21 mouse cellular contexts compared by ENCODE assay signal in the genomic region with DNA sequence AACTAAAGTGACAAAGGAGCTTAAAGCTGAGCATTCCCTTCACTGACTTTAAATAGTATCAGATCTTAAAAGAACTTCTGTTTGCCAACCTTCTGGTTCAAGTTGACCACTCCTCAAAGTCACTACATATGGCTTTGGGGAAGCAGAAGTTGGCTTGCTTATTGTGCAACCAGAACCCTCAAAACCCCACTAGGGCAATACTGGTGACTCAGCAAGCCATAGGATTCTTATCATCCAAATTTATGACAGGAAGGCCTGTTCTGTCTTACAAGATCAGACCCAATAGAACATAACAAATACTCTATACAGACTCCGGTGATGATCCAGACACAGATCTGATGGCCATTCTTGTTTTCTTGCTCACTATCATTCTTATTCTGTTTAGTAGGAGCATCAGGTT. TPM values are rescaled to one million over a fixed set of nuclear protein-coding genes. Genes with fewer than 3 reads are reported as not detected.
A peak's percentile ranks its signal among the peaks of the same experiment; 100 is the strongest.
DNase-seq lines count a peak whose midpoint lies in the region; ATAC-seq and TF ChIP-seq lines count a peak whose summit lies in the region.
"Had no signal": no experiment of that assay in that cellular context is flagged by ENCODE, and none has a peak within 500 bp of the region (broad histone marks: within the 10 kb centered on the region; RNA-seq: fewer than 3 reads in every experiment).

No protein-coding gene starts in this region.

- peak; percentile 72 to 78 for TF ChIP-seq EP300 in MEL (IDR thresholded peaks at IDR 0.05; ENCODE audit: low read depth in 1 of 2, low read length in 2 of 2)

- H3K9me3 ChIP-seq in liver, embryonic 16.5 days (replicated peaks; ENCODE audit: control insufficient read depth, low read length), result no peaks in the 10 kb centered on the region
- H3K9me3 ChIP-seq in liver, embryonic 12.5 days (replicated peaks), result no peaks in the 10 kb centered on the region
- no peaks in the 10 kb centered on the region for H3K9me3 ChIP-seq in MEL (replicated peaks; ENCODE audit: insufficient read depth, low read length)
- H3K9me3 ChIP-seq: kidney, embryonic 15.5 days had no signal

- H3K4me2 ChIP-seq in liver, embryonic 16.5 days (ENCODE audit: low read depth, low read length), result no peak overlapping the region
- no peak overlapping the region for H3K4me2 ChIP-seq in liver, embryonic 12.5 days
- H3K4me2 ChIP-seq: heart, embryonic 11.5 days; kidney, embryonic 15.5 days; limb, embryonic 13.5 days had no signal

- peaks cover 2% of the 10 kb centered on the region; the same call in 1 of the 2 replicates for H3K79me2 ChIP-seq in MEL (ENCODE audit: control insufficient read depth, insufficient read depth, low read length, poor library complexity)

- TF ChIP-seq RAD21 in MEL (IDR thresholded peaks at IDR 0.05; ENCODE audit: low read depth, low read length), result no peak

- peaks cover 5% of the 10 kb centered on the region for H3K4me1 ChIP-seq in liver, embryonic 16.5 days (ENCODE audit: control insufficient read depth, low read depth, low read length)
- H3K4me1 ChIP-seq in liver, embryonic 12.5 days, result peaks cover 8% of the 10 kb centered on the region; the same call in 1 of the 2 replicates
- peaks cover 32 to 43% of the 10 kb centered on the region in 2 experiments for H3K4me1 ChIP-seq in MEL (ENCODE audit: control insufficient read depth in 1 of 2, insufficient read depth in 2 of 2, low read length in 2 of 2)
- H3K4me1 ChIP-seq: kidney, embryonic 15.5 days; limb, embryonic 13.5 days had no signal

- no peak for TF ChIP-seq POLR2A in MEL (IDR thresholded peaks at IDR 0.05; ENCODE audit: control insufficient read depth in 1 of 2, insufficient read depth in 1 of 2, low read depth in 1 of 2, low read length in 2 of 2, poor library complexity in 1 of 2)

- no peak for TF ChIP-seq CTCF in MEL (IDR thresholded peaks at IDR 0.05 in 2 of 3, conservative IDR thresholded peaks at IDR 0.05 in 1 of 3; ENCODE audit: control insufficient read depth in 1 of 3, insufficient read depth in 1 of 3, low read depth in 2 of 3, low read length in 3 of 3, poor library complexity in 1 of 3, severe bottlenecking in 1 of 3)

- 14% methylated on average over 1 of the region's 1 CpGs for WGBS in liver, embryonic 16.5 days (ENCODE audit: insufficient replicate concordance)
- 38% methylated on average over 1 of the region's 1 CpGs for WGBS in liver, embryonic 12.5 days (ENCODE audit: insufficient replicate concordance)

- no peaks in the 10 kb centered on the region for H3K36me3 ChIP-seq in liver, embryonic 16.5 days (ENCODE audit: control insufficient read depth, insufficient read depth)
- no peaks in the 10 kb centered on the region for H3K36me3 ChIP-seq in liver, embryonic 12.5 days
- peaks cover 0 to 48% of the 10 kb centered on the region in 2 experiments; a peak in 2 of 4 replicates for H3K36me3 ChIP-seq in MEL (ENCODE audit: control insufficient read depth in 1 of 2, insufficient read depth in 2 of 2, low read length in 2 of 2)
- H3K36me3 ChIP-seq: kidney, embryonic 15.5 days; limb, embryonic 13.5 days had no signal

- H3K27me3 ChIP-seq in liver, embryonic 16.5 days (ENCODE audit: control insufficient read depth, insufficient read depth, low read depth, low read length), result no peaks in the 10 kb centered on the region
- no peaks in the 10 kb centered on the region for H3K27me3 ChIP-seq in liver, embryonic 12.5 days (replicated peaks)
- H3K27me3 ChIP-seq in MEL (ENCODE audit: control insufficient read depth in 1 of 2, insufficient read depth in 2 of 2, low read length in 2 of 2), result no peaks in the 10 kb centered on the region
- H3K27me3 ChIP-seq: CH12.LX; kidney, embryonic 15.5 days; limb, embryonic 13.5 days; Patski had no signal

- peak; percentile 82 for DNase-seq in MEL (ENCODE audit: low read depth, low spot score)
- peak; percentile 53 for DNase-seq in c-Kit-positive CD71-negative TER-119-negative erythroid progenitor cells, embryonic 14.5 days (ENCODE audit: low read depth)
- DNase-seq in thymus, postnatal 14 days, result no peak
- DNase-seq in adrenal gland, adult 8-10 months, result no peak
- DNase-seq: cerebellum, adult 8-10 months; forebrain, postnatal 0 days; gastrocnemius, postnatal 10 days; heart, postnatal 36 days; spleen, adult 18-20 months; thymus, postnatal 36 days had no signal

- 0 out of 2 replicates have a peak, but pooled peaks have one; percentile 35 for ATAC-seq in liver, embryonic 16.5 days (ENCODE audit: low read depth)
- ATAC-seq in liver, embryonic 12.5 days, result no peak
- peak; percentile 74 for ATAC-seq in megakaryocyte progenitor cell, adult 5-6 weeks (replicated peaks; ENCODE audit: poor library complexity)
- ATAC-seq in activated CD4-positive, CD25-positive, alpha-beta regulatory T cell, adult 4 months, result no peak
- ATAC-seq: forebrain, postnatal 0 days; Patski had no signal

- no peak overlapping the region for H3K4me3 ChIP-seq in liver, embryonic 16.5 days (ENCODE audit: low read depth, low read length)
- H3K4me3 ChIP-seq in liver, embryonic 12.5 days, result no peak overlapping the region
- no peak overlapping the region for H3K4me3 ChIP-seq in MEL (ENCODE audit: control insufficient read depth in 1 of 2, insufficient read depth in 1 of 2, low read depth in 2 of 2, low read length in 2 of 2)
- H3K4me3 ChIP-seq: kidney, embryonic 15.5 days; layer of hippocampus, adult 2 months; limb, embryonic 13.5 days had no signal

- H3K9ac ChIP-seq in liver, embryonic 16.5 days (ENCODE audit: low read depth, low read length), result no peak overlapping the region
- H3K9ac ChIP-seq in liver, embryonic 12.5 days, result no peak overlapping the region
- H3K9ac ChIP-seq in MEL (ENCODE audit: control insufficient read depth, low read depth, low read length, poor library complexity, severe bottlenecking), result no peak overlapping the region
- H3K9ac ChIP-seq: forebrain, postnatal 0 days; kidney, embryonic 15.5 days; limb, embryonic 13.5 days had no signal

- no peak overlapping the region for H3K27ac ChIP-seq in liver, embryonic 16.5 days (ENCODE audit: low read length)
- H3K27ac ChIP-seq in liver, embryonic 12.5 days, result no peak overlapping the region
- peak overlapping the region; percentile 74 for H3K27ac ChIP-seq in MEL (ENCODE audit: control insufficient read depth, low read depth, low read length)
- H3K27ac ChIP-seq: kidney, embryonic 15.5 days; layer of hippocampus, adult 2 months; limb, embryonic 13.5 days; stomach, postnatal 0 days had no signal

TF ChIP-seq in MEL, 35 proteins besides CTCF, POLR2A, EP300 and RAD21:
- peak; percentile 41 for TF ChIP-seq SIN3A (IDR thresholded peaks at IDR 0.05; ENCODE audit: low read length)
- TF ChIP-seq ELF1 (IDR thresholded peaks at IDR 0.05; ENCODE audit: low read depth, low read length), result no peak
- no peak for TF ChIP-seq GABPA (IDR thresholded peaks at IDR 0.05; ENCODE audit: low read depth, low read length)
- no peak for TF ChIP-seq MEF2A (IDR thresholded peaks at IDR 0.05; ENCODE audit: extremely low read depth, insufficient replicate concordance, low read depth, low read length, poor library complexity, severe bottlenecking)
- TF ChIP-seq TCF12 (IDR thresholded peaks at IDR 0.05; ENCODE audit: low read depth, low read length), result peak; percentile 45
- TF ChIP-seq BHLHE40 (IDR thresholded peaks at IDR 0.05; ENCODE audit: borderline replicate concordance, low read depth, low read length), result no peak
- peak; percentile 31; the same call in 1 of the 2 replicates for TF ChIP-seq TAL1 (IDR thresholded peaks at IDR 0.05; ENCODE audit: low read length)
- peak; percentile 81; the same call in 1 of the 2 replicates for TF ChIP-seq MAFK (IDR thresholded peaks at IDR 0.05; ENCODE audit: borderline replicate concordance, low read depth, low read length)
- no peak for TF ChIP-seq UBTF (IDR thresholded peaks at IDR 0.05; ENCODE audit: borderline replicate concordance, insufficient read depth, low read depth, low read length)
- peak; percentile 79 for TF ChIP-seq GATA1 (IDR thresholded peaks at IDR 0.05; ENCODE audit: low read depth, low read length)
- peak; percentile 55; the same call in 1 of the 2 replicates for TF ChIP-seq JUND (IDR thresholded peaks at IDR 0.05; ENCODE audit: low read depth, low read length)
- TF ChIP-seq ETS1 (IDR thresholded peaks at IDR 0.05; ENCODE audit: low read depth, low read length), result peak; percentile 88
- no peak for TF ChIP-seq MAZ (IDR thresholded peaks at IDR 0.05; ENCODE audit: low read depth, low read length)
- no peak for TF ChIP-seq NELFE (IDR thresholded peaks at IDR 0.05; ENCODE audit: low read depth, low read length)
- TF ChIP-seq RCOR1 (IDR thresholded peaks at IDR 0.05; ENCODE audit: low read depth, low read length), result no peak
- TF ChIP-seq MXI1 (IDR thresholded peaks at IDR 0.05; ENCODE audit: low read depth, low read length), result 0 out of 2 replicates have a peak, but pooled peaks have one; percentile 42
- TF ChIP-seq MYB (IDR thresholded peaks at IDR 0.05; ENCODE audit: low read depth, low read length), result no peak
- TF ChIP-seq SMC3 (IDR thresholded peaks at IDR 0.05; ENCODE audit: low read depth, low read length), result no peak
- TF ChIP-seq MYC (IDR thresholded peaks at IDR 0.05; ENCODE audit: low read depth, low read length), result no peak

RNA-seq across cellular contexts. Expression of a gene that starts 9.4 kb away (rescaled TPM):
- polyA plus RNA-seq in liver, embryonic 16.5 days (2015; fragmentation: Nextera tagmentation; extraction: Ambion mirVana), result 11.5 and 12.9 TPM in 2 replicates
- 17.4 and 18.0 TPM in 2 replicates for polyA plus RNA-seq in liver, embryonic 12.5 days (2016; fragmentation: Nextera tagmentation; extraction: Ambion mirVana)
- 4.8 and 11.8 TPM in 2 replicates for total RNA-seq in MEL (2012; rRNA removed)
- 1 to 10 TPM in 1 of 2 experiments, not detected in 1; 6.9 TPM for polyA plus RNA-seq in MEL (2012; ENCODE audit: insufficient read depth in 1 of 2, insufficient read length in 2 of 2, low read depth in 1 of 2, low replicate concordance in 2 of 2, missing spikeins in 1 of 2)
- 50.6 and 54.0 TPM in 2 replicates for total RNA-seq in megakaryocyte progenitor cell, adult 5-6 weeks (2015)
- 73.9 and 75.5 TPM in 2 replicates for total RNA-seq in megakaryocyte progenitor cell, adult 5-6 weeks (2017)
- 100 to 1,000 TPM; 231 to 315 TPM for polyA plus RNA-seq in activated CD4-positive, CD25-positive, alpha-beta regulatory T cell, adult 4 months (2017; shearing (Covaris generic))
- total RNA-seq in adrenal gland, adult 8-10 months (2022), result 10 to 100 TPM in 1 of 4 experiments, 1 to 10 TPM in 3; 5.3 to 11.0 (median 6.8) TPM

Comparison
In these comparisons a context has a peak if more than half of its experiments do, and no peak if none do; other contexts are left out.
1. ATAC-seq: peak in liver, embryonic 16.5 days (single experiment) and megakaryocyte progenitor cell, adult 5-6 weeks (single experiment); none in liver, embryonic 12.5 days (single experiment) and activated CD4-positive, CD25-positive, alpha-beta regulatory T cell, adult 4 months (single experiment).
2. DNase-seq: peak in MEL (single experiment) and c-Kit-positive CD71-negative TER-119-negative erythroid progenitor cells, embryonic 14.5 days (single experiment); none in thymus, postnatal 14 days (single experiment) and adrenal gland, adult 8-10 months (single experiment).
3. RNA of a gene that starts 9.4 kb away (polyA plus RNA-seq): 231 to 315 TPM in activated CD4-positive, CD25-positive, alpha-beta regulatory T cell, adult 4 months; 17.4 to 18.0 TPM in liver, embryonic 12.5 days, 11.5 to 12.9 TPM in liver, embryonic 16.5 days and 6.9 TPM in MEL; every median in the first group is over 10 times any median in the second.